Mouse (Mus musculus) B cell, adult 67 days (primary cell): Measurements from ENCODE around the gene Foxr1. TPM values are rescaled to one million over a fixed set of nuclear protein-coding genes. Genes with fewer than 3 reads are reported as not detected.

ENCODE experiments used
- total RNA-seq, 2 experiments: library from RNA; stranded (reverse); gene quantifications; 4 replicates each; pipeline ENCODE4 v1.2.4; 2023

Gene Foxr1
- total RNA-seq: not detected

GRCm38 (mm10) chr9:44440961-44441360 is at the start of gene Foxr1:
Gene Foxr1, minus strand, starts transcription at chr9:44441136.

GRCm38 (mm10) chr9:44482552-44482951 is 41.6 kb upstream of the Foxr1 start, which contains the start of gene Bcl9l:
Gene Bcl9l, plus strand, starts transcription at chr9:44482825.

GRCm38 (mm10) chr9:44454891-44455220 is 13.9 kb upstream of the Foxr1 start, which contains the start of gene Upk2:
Gene Upk2, minus strand, starts transcription at chr9:44454976.

GRCm38 (mm10) chr9:44418519-44419385 is 22.2 kb downstream of the Foxr1 start, which contains the start of gene Ccdc84:
Gene Ccdc84, minus strand, starts transcription at chr9:44418569.

GRCm38 (mm10) chr9:44406906-44407751 is 33.8 kb downstream of the Foxr1 start, which contains the start of the genes Rps25 and Trappc4:
Gene Rps25, plus strand, starts transcription at chr9:44407139.
Gene Trappc4, minus strand, starts transcription at chr9:44407600.

GRCm38 (mm10) chr9:44396684-44397411 is 44.1 kb downstream of the Foxr1 start, which contains the start of gene Slc37a4:
Gene Slc37a4, plus strand, starts transcription at chr9:44396852.

Other genes starting within 250 kb of the Foxr1 start
- gene Cbl, start 207.1 kb downstream of the Foxr1 start, total RNA-seq: 100 to 1,000 TPM; 147 to 153 TPM
- not detected for gene Ccdc153, start 200.5 kb downstream of the Foxr1 start, total RNA-seq
- gene Pdzd3, start 189.7 kb downstream of the Foxr1 start, total RNA-seq: not detected
- 1 to 10 TPM; 4.1 to 4.4 TPM for gene Nlrx1, start 172.5 kb downstream of the Foxr1 start, total RNA-seq
- not detected for gene Abcg4, start 152.5 kb downstream of the Foxr1 start, total RNA-seq
- 10 to 100 TPM; 69.0 to 69.1 TPM for gene Hinfp, start 135.5 kb downstream of the Foxr1 start, total RNA-seq
- 10 to 100 TPM; 19.9 to 22.5 TPM for gene C2cd2l, start 120.9 kb downstream of the Foxr1 start, total RNA-seq
- gene Dpagt1, start 115.1 kb downstream of the Foxr1 start, total RNA-seq: 10 to 100 TPM; 10.5 to 11.6 TPM
- gene H2afx, start 106.4 kb downstream of the Foxr1 start, total RNA-seq: 10 to 100 TPM; 38.2 to 42.1 TPM
- 10 to 100 TPM; 22.0 to 24.0 TPM for gene Hmbs, start 96.9 kb downstream of the Foxr1 start, total RNA-seq
- gene Vps11, start 79.5 kb downstream of the Foxr1 start, total RNA-seq: 10 to 100 TPM; 65.8 to 68.3 TPM
- 10 to 100 TPM; 88.3 to 93.5 TPM for gene Hyou1, start 61.6 kb downstream of the Foxr1 start, total RNA-seq
- gene Slc37a4, start 44.3 kb downstream of the Foxr1 start, total RNA-seq: 10 to 100 TPM; 22.9 to 26.0 TPM
- 1,000 to 10,000 TPM; 2,410 to 2,500 TPM for gene Rps25, start 34.0 kb downstream of the Foxr1 start, total RNA-seq
- gene Trappc4, start 33.5 kb downstream of the Foxr1 start, total RNA-seq: 10 to 100 TPM; 64.2 to 64.3 TPM
- 10 to 100 TPM; 49.3 to 53.9 TPM for gene Ccdc84, start 22.6 kb downstream of the Foxr1 start, total RNA-seq
- gene Upk2, start 13.8 kb upstream of the Foxr1 start, total RNA-seq: not detected
- gene Bcl9l, start 41.7 kb upstream of the Foxr1 start, total RNA-seq: 100 to 1,000 TPM in 1 of 2 experiments, 10 to 100 TPM in 1; 95.2 to 106 TPM
- 100 to 1,000 TPM; 294 to 344 TPM for gene Cxcr5, start 120.7 kb upstream of the Foxr1 start, total RNA-seq
- gene Ddx6, start 163.8 kb upstream of the Foxr1 start, total RNA-seq: 100 to 1,000 TPM; 309 to 312 TPM
- gene Treh, start 232.1 kb upstream of the Foxr1 start, total RNA-seq: not detected